Mouse (Mus musculus) CH12.LX (cell line): Measurements from ENCODE around the gene Rbbp5. TPM values are rescaled to one million over a fixed set of nuclear protein-coding genes. Genes with fewer than 3 reads are reported as not detected.

Source experiments
- DNase-seq: peaks from one replicate; pipeline ENCODE4 v3.0.0-alpha.2; 2013; ENCODE audit errors: extremely low read depth
- H3K27ac ChIP-seq: 2 replicates; pipeline ENCODE4 v1.5.1; 2012; ENCODE audit warnings: low read depth, mild to moderate bottlenecking, control low read depth, moderate library complexity; ENCODE audit not compliant: insufficient read depth
- H3K27me3 ChIP-seq: replicated peaks from 2 replicates; pipeline ENCODE3; 2012; ENCODE audit warnings: inconsistent platforms
- H3K36me3 ChIP-seq, 2 experiments: replicated peaks in 1 of 2; 2 replicates each; pipeline versions ENCODE3 to v1.6.1; 2012; ENCODE audit warnings: inconsistent platforms in 1 of 2, low read length in 1 of 2, mild to moderate bottlenecking in 1 of 2, mixed read lengths in 1 of 2, moderate library complexity in 1 of 2; ENCODE audit not compliant: control insufficient read depth in 1 of 2, insufficient read depth in 1 of 2
- H3K4me1 ChIP-seq, 2 experiments: 2 replicates each; pipeline ENCODE4 v1.6.1; 2012; ENCODE audit warnings: inconsistent platforms in 1 of 2, moderate library complexity in 1 of 2; ENCODE audit not compliant: insufficient read depth in 2 of 2, control insufficient read depth in 1 of 2
- H3K4me2 ChIP-seq: 2 replicates; pipeline ENCODE4 v1.6.1; 2012; ENCODE audit warnings: low read depth, mild to moderate bottlenecking, control low read depth; ENCODE audit not compliant: poor library complexity, insufficient read depth, severe bottlenecking
- H3K4me3 ChIP-seq, 3 experiments: fragments of 150-350 bp in 1 of 3; sonication (generic) in 1 of 3; replicated peaks in 1 of 3; 2 replicates each; pipeline versions ENCODE3 to v1.5.1; 2011 to 2012; ENCODE audit warnings: low read depth in 2 of 3, low read length in 2 of 3, mild to moderate bottlenecking in 2 of 3, moderate library complexity in 2 of 3, control low read depth in 1 of 3, improper control_type of control experiment in 1 of 3, inconsistent platforms in 1 of 3, mixed read lengths in 1 of 3; ENCODE audit not compliant: poor library complexity in 1 of 3
- H3K79me2 ChIP-seq: replicated peaks from 2 replicates; pipeline ENCODE4 v1.6.1; 2012; ENCODE audit warnings: mild to moderate bottlenecking, moderate library complexity; ENCODE audit not compliant: control insufficient read depth, poor library complexity, insufficient read depth, severe bottlenecking; ENCODE audit errors: extremely low read depth
- H3K9ac ChIP-seq: 2 replicates; pipeline ENCODE4 v1.6.1; 2012; ENCODE audit warnings: low read depth, mild to moderate bottlenecking, control low read depth, moderate library complexity; ENCODE audit not compliant: insufficient read depth
- H3K9me3 ChIP-seq: replicated peaks from 2 replicates; pipeline ENCODE3; 2012; ENCODE audit warnings: low read length, inconsistent platforms, mixed read lengths
- BHLHE40 ChIP-seq: IDR thresholded peaks from 2 replicates; pipeline ENCODE4 v1.6.1; 2011; ENCODE audit warnings: mild to moderate bottlenecking, low read depth, low read length, improper control_type of control experiment
- CHD1 ChIP-seq: IDR thresholded peaks from 2 replicates; pipeline ENCODE4 v1.6.1; 2012; ENCODE audit warnings: low read depth, low read length, improper control_type of control experiment, inconsistent platforms
- CHD2 ChIP-seq: IDR thresholded peaks from 2 replicates; pipeline ENCODE4 v1.6.1; 2011; ENCODE audit warnings: low read length, improper control_type of control experiment
- CTCF ChIP-seq, 2 experiments: IDR thresholded peaks in 1 of 2; conservative IDR thresholded peaks in 1 of 2; 2 replicates each; pipeline ENCODE4 v1.5.1; 2011 to 2012; ENCODE audit warnings: low read depth in 2 of 2, low read length in 2 of 2, improper control_type of control experiment in 1 of 2, inconsistent platforms in 1 of 2, mild to moderate bottlenecking in 1 of 2, moderate library complexity in 1 of 2
- HCFC1 ChIP-seq: IDR thresholded peaks from 2 replicates; pipeline ENCODE4 v1.6.1; 2012; ENCODE audit warnings: low read depth, mild to moderate bottlenecking, inconsistent platforms, low read length, improper control_type of control experiment
- JUN ChIP-seq: IDR thresholded peaks from 2 replicates; pipeline ENCODE4 v1.6.1; 2011; ENCODE audit warnings: low read depth, mild to moderate bottlenecking, low read length, improper control_type of control experiment, moderate library complexity; ENCODE audit not compliant: insufficient read depth
- PAX5 ChIP-seq: IDR thresholded peaks from 2 replicates; pipeline ENCODE4 v1.6.1; 2012; ENCODE audit warnings: low read length, inconsistent platforms, mixed read lengths
- SMC3 ChIP-seq: IDR thresholded peaks from 2 replicates; pipeline ENCODE4 v1.6.1; 2011; ENCODE audit warnings: low read depth, low read length, improper control_type of control experiment
- TBP ChIP-seq: conservative IDR thresholded peaks from 2 replicates; pipeline ENCODE4 v1.6.1; 2011; ENCODE audit warnings: low read depth, low read length, improper control_type of control experiment
- ZNF384 ChIP-seq: IDR thresholded peaks from 2 replicates; pipeline ENCODE4 v1.6.1; 2012; ENCODE audit warnings: low read depth, low read length, improper control_type of control experiment, inconsistent platforms
- dilution Hi-C: fragments of 300-500 bp; cut with MboI; formaldehyde crosslinking; loops from 2 replicates; pipeline ENCODE4 v1.14.3; 2020; ENCODE audit warnings: low sequenced_read_pairs; ENCODE audit not compliant: extremely low pct_unique_long_range_greater_than_20kb, extremely low pct_ligation_motif_present
- in situ Hi-C: fragments of 300-500 bp; cut with MboI; formaldehyde crosslinking; loops from 3 replicates; pipeline ENCODE4 v1.14.3; 2019; ENCODE audit warnings: low sequenced_read_pairs, low pct_ligation_motif_present, low pct_unique_long_range_greater_than_20kb, mixed read lengths
- polyA plus RNA-seq: library from polyadenylated mRNA; unstranded; fragments of >175 nt; gene quantifications from 2 replicates; pipeline ENCODE4 v1.2.1, GENCODE M21; 2012; ENCODE audit warnings: low read depth; ENCODE audit not compliant: insufficient read length
- total RNA-seq, 2 experiments: library from RNA; depleted of rRNA; stranded (reverse); fragments of 300-350 nt in 1 of 2; fragments of >200 nt in 1 of 2; gene quantifications; 2 replicates each; pipeline ENCODE4 v1.2.3; 2012 to 2014

Gene Rbbp5
- total and polyA plus RNA-seq, 3 experiments = 36.9 to 52.5 (median 50.3) TPM

- Histone ChIP-seq H3K79me2 (peaks cover 8% of the 10 kb centered on the region), H3K27me3 (no peaks in the 10 kb centered on the region), H3K4me2 (no peak overlapping the region), H3K9me3 (no peaks in the 10 kb centered on the region), H3K4me1 (peaks cover 0 to 14% of the 10 kb centered on the region in 2 experiments; a peak in 2 of 4 replicates), H3K27ac (no peak overlapping the region), H3K4me3 (no peak overlapping the region), H3K9ac (no peak overlapping the region), H3K36me3 (peaks cover 0 to 17% of the 10 kb centered on the region in 2 experiments)
- in situ Hi-C loops (no loop called here), dilution Hi-C loops (no loop called here)
- TF ChIP-seq CTCF (conservative IDR thresholded peaks at IDR 0.05 in 1 of 2, IDR thresholded peaks at IDR 0.05 in 1 of 2; ENCODE audit: low read depth in 2 of 2, low read length in 2 of 2) (peak in 1 of 2 experiments; percentile 54; a peak in 2 of 4 replicates), HCFC1 (no peak), PAX5 (no peak), ZNF384 (peak; percentile 96), SMC3 (peak; percentile 27; the same call in 1 of the 2 replicates)
- peak; percentile 23 for DNase-seq
Measured at GRCm38 (mm10) chr1:132472537-132472936, 4.6 kb upstream of the Rbbp5 start.

GRCm38 (mm10) chr1:132474496-132474895, 2.7 kb upstream of the Rbbp5 start:
- DNase-seq = no peak
- Histone ChIP-seq H3K27me3 (no peaks in the 10 kb centered on the region), H3K27ac (no peak overlapping the region), H3K79me2 (peaks cover 26% of the 10 kb centered on the region), H3K9me3 (no peaks in the 10 kb centered on the region), H3K36me3 (peaks cover 0 to 10% of the 10 kb centered on the region in 2 experiments), H3K4me1 (peaks cover 2 to 28% of the 10 kb centered on the region in 2 experiments; a peak in 2 of 4 replicates), H3K4me3 (no peak overlapping the region), H3K4me2 (no peak overlapping the region), H3K9ac (no peak overlapping the region)
- dilution Hi-C loops (no loop called here), in situ Hi-C loops (no loop called here)
- no peak for TF ChIP-seq TBP

GRCm38 (mm10) chr1:132476575-132476927, 614 bp upstream of the Rbbp5 start:
- Histone ChIP-seq H3K4me3 (peak overlapping the region; percentile 67 to 78 (median 69)), H3K4me1 (peaks cover 2 to 40% of the 10 kb centered on the region in 2 experiments; a peak in 2 of 4 replicates), H3K36me3 (peaks cover 0 to 17% of the 10 kb centered on the region in 2 experiments), H3K27ac (no peak overlapping the region), H3K4me2 (peak overlapping the region; percentile 90), H3K9me3 (no peaks in the 10 kb centered on the region), H3K27me3 (no peaks in the 10 kb centered on the region), H3K9ac (peak overlapping the region; percentile 90), H3K79me2 (peaks cover 43% of the 10 kb centered on the region)
- TF ChIP-seq CHD2 (0 out of 2 replicates have a peak, but pooled peaks have one; percentile 29), BHLHE40 (0 out of 2 replicates have a peak, but pooled peaks have one; percentile 25), CHD1 (0 out of 2 replicates have a peak, but pooled peaks have one; percentile 61), JUN (no peak)
- DNase-seq = no peak
- dilution Hi-C loops (no loop called here), in situ Hi-C loops (no loop called here)
